Mouse (Mus musculus): ENCODE results near the gene Olfr881. TPM values are rescaled to one million over a fixed set of nuclear protein-coding genes. Genes with fewer than 3 reads are reported as not detected.

The Olfr881 gene
- polyA plus RNA-seq (2012; rRNA removed): not detected in 2 replicates

DNA sequence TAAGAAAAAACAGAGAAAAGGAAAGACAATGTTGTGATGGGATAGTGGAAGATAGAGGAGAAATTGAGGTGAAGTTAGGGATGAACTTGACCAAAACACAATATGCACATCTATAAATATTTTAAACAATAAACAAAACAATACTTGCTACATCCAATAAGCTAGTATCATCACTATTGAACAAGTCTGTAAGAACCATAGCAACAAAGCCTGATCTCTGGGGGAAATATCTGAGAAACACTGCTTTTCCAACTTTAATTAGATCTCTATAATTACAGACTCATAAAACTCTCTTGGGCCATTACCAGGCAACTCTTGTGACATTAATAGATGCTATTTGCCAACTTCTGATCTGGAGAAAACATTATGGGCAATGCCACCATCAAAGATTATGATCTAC is at the start of gene Olfr881:
Olfr881 (plus strand) TSS at position 301 of the 400 bp plus-strand sequence.

DNA sequence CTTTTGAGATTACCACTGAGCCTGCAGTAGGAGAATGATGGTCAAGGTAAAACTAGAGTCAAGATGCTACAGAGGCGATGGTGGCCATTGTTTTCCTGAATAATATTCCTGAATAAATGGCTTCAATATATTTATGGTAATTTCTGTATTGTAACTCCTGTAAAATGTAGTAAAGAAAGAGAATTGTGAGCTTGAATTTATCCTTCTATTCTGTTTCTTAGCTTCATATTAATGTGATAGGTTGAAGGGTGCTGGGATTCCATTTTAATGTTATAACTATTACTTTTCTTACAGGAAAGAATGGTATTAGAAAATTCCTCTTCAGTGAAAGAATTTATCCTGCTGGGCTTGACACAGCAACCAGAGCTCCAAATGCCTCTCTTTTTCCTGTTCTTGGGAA is 33.9 kb downstream of the Olfr881 start, which contains the start of gene Olfr883:
Olfr883 (plus strand) TSS at position 301 of the 400 bp plus-strand sequence.

Other genes starting within 250 kb of the Olfr881 start
- gene Olfr874, start 246.7 kb upstream of the Olfr881 start, polyA plus RNA-seq (2012; rRNA removed): not detected in 2 replicates
- not detected in 2 replicates for gene Olfr875, start 220.0 kb upstream of the Olfr881 start, polyA plus RNA-seq (2012; rRNA removed)
- gene Olfr876, start 188.8 kb upstream of the Olfr881 start, polyA plus RNA-seq (2012; rRNA removed): not detected in 2 replicates
- not detected in 2 replicates for gene Olfr877, start 137.6 kb upstream of the Olfr881 start, polyA plus RNA-seq (2012; rRNA removed)
- gene Olfr145, start 95.1 kb upstream of the Olfr881 start, polyA plus RNA-seq (2012; rRNA removed): not detected in 2 replicates
- not detected in 2 replicates for gene Olfr878, start 74.0 kb upstream of the Olfr881 start, polyA plus RNA-seq (2012; rRNA removed)
- not detected in 2 replicates for gene Olfr883, start 34.0 kb downstream of the Olfr881 start, polyA plus RNA-seq (2012; rRNA removed)
- not detected in 2 replicates for gene Olfr884, start 54.7 kb downstream of the Olfr881 start, polyA plus RNA-seq (2012; rRNA removed)
- not detected in 2 replicates for gene Olfr885, start 69.5 kb downstream of the Olfr881 start, polyA plus RNA-seq (2012; rRNA removed)
- not detected in 2 replicates for gene Olfr887, start 92.2 kb downstream of the Olfr881 start, polyA plus RNA-seq (2012; rRNA removed)
- not detected in 2 replicates for gene Olfr888, start 116.3 kb downstream of the Olfr881 start, polyA plus RNA-seq (2012; rRNA removed)
- gene Olfr889, start 123.4 kb downstream of the Olfr881 start, polyA plus RNA-seq (2012; rRNA removed): 0.01 TPM in 1 of 2 replicates, not detected in the other
- not detected in 2 replicates for gene Olfr890, start 150.7 kb downstream of the Olfr881 start, polyA plus RNA-seq (2012; rRNA removed)
- gene Olfr891, start 189.0 kb downstream of the Olfr881 start, polyA plus RNA-seq (2012; rRNA removed): not detected in 2 replicates
- not detected in 2 replicates for gene Olfr893, start 216.5 kb downstream of the Olfr881 start, polyA plus RNA-seq (2012; rRNA removed)
- not detected in 2 replicates for gene Olfr894, start 226.2 kb downstream of the Olfr881 start, polyA plus RNA-seq (2012; rRNA removed)